Mouse (Mus musculus) limb, embryonic 10.5 days (tissue): Measurements from ENCODE around the gene Adap2. TPM values are rescaled to one million over a fixed set of nuclear protein-coding genes. Genes with fewer than 3 reads are reported as not detected.
"Not testable (repeated sequence)": the region's sequence is repeated elsewhere in the genome, so short reads cannot be mapped to it uniquely, and the experiment has no call there.

ENCODE experiments used
- DNase-seq: peaks from one replicate; pipeline ENCODE4 v3.0.0-alpha.2; 2017; ENCODE audit warnings: low spot score
- H3K27ac ChIP-seq: fragments of 300-500 bp; sonication (generic); 2 replicates; pipeline ENCODE4 v1.5.1; 2016; ENCODE audit warnings: mild to moderate bottlenecking
- H3K27me3 ChIP-seq: fragments of 300-500 bp; sonication (generic); 2 replicates; pipeline ENCODE4 v1.6.1; 2016; ENCODE audit warnings: low read depth, mild to moderate bottlenecking; ENCODE audit not compliant: poor library complexity, severe bottlenecking
- H3K36me3 ChIP-seq: fragments of 300-500 bp; sonication (generic); 2 replicates; pipeline ENCODE4 v1.6.1; 2016; ENCODE audit warnings: mild to moderate bottlenecking, moderate library complexity
- H3K4me1 ChIP-seq: fragments of 300-500 bp; sonication (generic); 2 replicates; pipeline ENCODE4 v1.6.1; 2016
- H3K4me3 ChIP-seq: fragments of 300-500 bp; sonication (generic); 2 replicates; pipeline ENCODE4 v1.5.1; 2016; ENCODE audit warnings: mild to moderate bottlenecking, moderate library complexity
- H3K9me3 ChIP-seq: fragments of 300-500 bp; sonication (generic); replicated peaks from 2 replicates; pipeline ENCODE4 v1.6.1; 2016; ENCODE audit warnings: mild to moderate bottlenecking
- WGBS: fragments of 180-500 bp; shearing (Covaris S2); methylation state at CpG from one replicate; pipeline ENCODE4 v1.1.7; 2016; 5-methylcytosine and 5-hydroxymethylcytosine counted together
- polyA plus RNA-seq: library from polyadenylated mRNA; unstranded; fragments of >200 nt; fragmentation: Nextera tagmentation; extraction: Ambion mirVana; gene quantifications from 2 replicates; pipeline ENCODE4 v1.2.1, GENCODE M21; 2016

Gene Adap2
- polyA plus RNA-seq, 1 experiment from 2014 or later: 0.46 TPM

DNA sequence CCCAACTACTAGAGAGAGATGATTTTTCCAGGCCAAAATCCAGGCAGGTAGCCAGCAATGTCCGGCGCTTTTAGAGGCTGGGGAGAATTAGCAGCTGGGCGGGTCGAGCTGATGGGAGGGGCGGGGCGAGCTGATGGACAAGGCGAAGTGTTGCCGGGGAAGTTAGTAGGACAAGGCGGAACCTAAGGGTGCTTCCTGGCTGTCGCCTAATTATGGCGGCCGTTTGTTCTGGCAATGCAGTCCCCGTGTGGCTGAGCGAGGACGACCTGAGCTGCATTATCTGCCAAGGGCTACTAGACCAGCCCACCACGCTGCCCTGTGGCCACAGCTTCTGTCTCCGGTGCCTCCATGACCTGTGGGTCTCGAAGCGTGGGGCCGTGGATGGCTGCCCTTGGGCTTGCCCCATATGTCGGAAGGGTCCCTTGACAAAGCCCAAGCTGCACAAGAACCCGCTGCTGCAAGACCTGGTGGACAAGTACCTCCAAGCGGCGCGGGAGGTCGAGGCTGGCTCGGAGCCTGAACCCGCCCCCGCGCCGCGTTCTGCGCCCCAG, 29.9 kb downstream of the Adap2 start, which contains the start of gene Rnf135:
Rnf135 (plus strand) TSS at position 147 of the 551 bp plus-strand sequence.
- DNase-seq: peak; percentile 85
- Histone ChIP-seq H3K27me3 (no peaks in the 10 kb centered on the region), H3K36me3 (no peaks in the 10 kb centered on the region), H3K27ac (peak within 1 kb of the TSS; percentile 88), H3K4me1 (peaks cover 12% of the 10 kb centered on the region; the same call in 1 of the 2 replicates), H3K9me3 (no peaks in the 10 kb centered on the region), H3K4me3 (peak within 1 kb of the TSS; percentile 65)
- 1% methylated on average over 33 of the region's 33 CpGs for WGBS

DNA sequence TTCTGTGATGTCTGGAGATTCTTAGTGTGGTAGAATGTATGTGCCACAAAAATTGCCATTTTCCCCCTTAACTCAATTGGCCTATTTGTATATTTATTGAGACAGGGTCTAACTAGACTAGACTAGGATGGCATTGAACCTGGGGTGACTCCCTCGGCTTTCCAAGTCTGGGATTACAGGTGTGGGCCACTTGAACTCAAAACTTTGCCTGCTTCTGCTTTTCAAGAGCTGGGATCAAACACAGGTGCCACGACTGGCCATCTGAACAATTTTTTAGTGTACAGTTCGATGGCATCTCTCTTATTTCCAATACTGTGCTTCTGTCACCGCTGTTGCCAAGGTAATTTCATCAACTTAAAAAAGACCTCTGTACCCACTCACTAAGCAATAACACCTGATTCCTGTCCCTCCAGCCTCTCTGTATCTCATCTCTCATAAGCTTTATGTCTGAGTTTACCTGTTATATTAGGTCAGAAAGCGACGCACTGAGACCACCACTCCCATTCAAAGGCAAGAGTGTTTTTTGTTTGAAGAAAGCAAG, 30.7 kb downstream of the Adap2 start:
- WGBS: 95% methylated on average over 6 of the region's 6 CpGs
- H3K27ac ChIP-seq: no peak overlapping the region
- no peaks in the 10 kb centered on the region for H3K27me3 ChIP-seq
- no peaks in the 10 kb centered on the region for H3K36me3 ChIP-seq
- H3K4me3 ChIP-seq: peak overlapping the region; percentile 65
- no peaks in the 10 kb centered on the region for H3K9me3 ChIP-seq
- no peak for DNase-seq
- H3K4me1 ChIP-seq: peaks cover 12% of the 10 kb centered on the region; the same call in 1 of the 2 replicates

DNA sequence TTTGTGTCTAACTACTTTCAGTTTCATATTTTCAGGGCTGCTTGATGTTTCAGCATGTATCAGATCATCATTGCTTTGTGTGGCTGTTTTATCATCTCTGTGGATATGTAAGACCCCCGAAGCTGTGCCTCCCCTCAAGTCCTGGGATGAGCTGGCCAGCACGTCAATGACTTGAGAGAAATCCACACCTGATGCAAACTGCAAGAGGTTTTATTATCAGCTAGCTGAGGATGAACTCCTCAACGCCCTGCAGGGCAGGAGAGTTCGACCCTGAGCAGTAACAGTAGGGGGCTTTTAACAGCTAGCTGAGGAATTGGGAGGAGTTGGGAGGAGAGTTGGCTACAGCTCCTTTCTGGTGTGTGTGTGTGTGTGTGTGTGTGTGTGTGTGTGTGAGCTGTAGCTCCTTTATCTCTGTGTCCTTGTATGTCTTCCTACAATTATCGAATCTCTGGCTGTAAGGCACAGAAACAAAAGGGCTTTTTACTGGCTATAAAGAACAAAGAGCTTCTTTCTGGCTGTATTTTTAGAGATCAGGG, 31.6 kb downstream of the Adap2 start:
- H3K4me1 ChIP-seq: peaks cover 12% of the 10 kb centered on the region; the same call in 1 of the 2 replicates
- not testable (repeated sequence) for H3K27ac ChIP-seq, H3K27me3 ChIP-seq, DNase-seq, H3K4me3 ChIP-seq, H3K9me3 ChIP-seq, H3K36me3 ChIP-seq
- WGBS: 65% methylated on average over 5 of the region's 5 CpGs

DNA sequence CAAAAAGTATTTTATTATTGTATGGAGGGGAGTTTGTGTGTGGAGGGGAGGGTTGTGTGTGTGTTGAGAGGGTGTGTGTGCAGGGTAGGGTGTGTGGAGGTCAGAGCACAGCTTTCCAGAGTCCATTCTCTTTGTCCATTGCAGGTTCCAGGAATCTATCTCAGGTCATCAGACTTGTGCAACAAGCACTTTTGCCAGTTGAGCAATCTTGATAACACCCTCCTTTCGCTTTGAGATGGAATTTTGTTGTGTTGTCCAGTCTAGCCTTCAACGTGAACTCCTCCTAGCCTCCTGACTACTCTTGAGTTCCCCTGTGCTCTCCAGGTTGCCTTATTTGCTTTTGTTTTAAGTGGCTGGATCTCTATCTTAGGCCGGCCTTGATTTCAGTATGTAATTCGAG, 36.4 kb downstream of the Adap2 start:
- DNase-seq: no peak
- 77% methylated on average over 4 of the region's 4 CpGs for WGBS
- Histone ChIP-seq H3K4me3 (no peak overlapping the region), H3K27me3 (no peaks in the 10 kb centered on the region), H3K9me3 (no peaks in the 10 kb centered on the region), H3K27ac (no peak overlapping the region), H3K36me3 (peaks cover 7% of the 10 kb centered on the region), H3K4me1 (no peaks in the 10 kb centered on the region)

DNA sequence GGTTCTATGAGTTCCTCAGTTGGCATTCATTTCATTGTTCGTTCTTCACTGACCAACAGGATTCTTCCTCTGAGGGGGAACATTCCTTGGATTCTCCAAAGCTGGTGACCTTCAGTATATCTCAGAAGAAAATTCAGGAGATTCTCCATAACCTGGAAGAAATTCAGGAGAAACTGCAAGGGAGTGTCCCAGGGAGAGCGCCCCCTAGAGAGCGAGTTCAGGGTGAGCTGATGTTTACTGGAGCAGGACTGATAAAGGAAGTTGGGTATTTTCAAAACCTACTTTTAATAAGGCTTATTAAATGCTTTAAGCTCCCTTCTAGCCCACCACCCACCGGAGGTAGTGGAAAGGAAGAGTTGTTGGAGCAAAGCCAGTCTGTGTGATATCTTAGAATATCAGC, 39.9 kb downstream of the Adap2 start:
- H3K4me3 ChIP-seq: no peak overlapping the region
- no peaks in the 10 kb centered on the region for H3K9me3 ChIP-seq
- peaks cover 7% of the 10 kb centered on the region for H3K36me3 ChIP-seq
- no peaks in the 10 kb centered on the region for H3K4me1 ChIP-seq
- 62% methylated on average over 4 of the region's 4 CpGs for WGBS
- DNase-seq: no peak
- no peak overlapping the region for H3K27ac ChIP-seq
- H3K27me3 ChIP-seq: no peaks in the 10 kb centered on the region

DNA sequence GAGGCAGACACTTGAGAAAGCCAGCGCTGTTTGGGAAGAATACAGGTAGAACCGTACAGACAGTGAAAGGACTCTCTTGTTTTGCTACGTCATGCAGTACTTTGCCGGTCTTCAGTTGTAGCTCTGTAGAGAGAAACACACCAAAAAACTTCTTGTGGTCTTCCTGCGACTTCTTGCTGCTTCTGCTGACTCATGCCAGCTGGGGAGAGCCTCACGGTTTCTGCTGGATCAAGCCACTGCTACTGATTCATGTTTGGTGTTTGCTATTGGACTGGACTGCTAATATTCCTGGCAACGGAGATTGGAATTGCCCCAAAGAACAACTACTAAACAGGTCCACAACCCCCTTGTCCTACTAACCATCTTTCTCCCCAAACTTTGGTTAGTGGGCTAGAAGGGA, 42.4 kb downstream of the Adap2 start:
- Histone ChIP-seq H3K36me3 (peaks cover 7% of the 10 kb centered on the region), H3K4me3 (no peak overlapping the region)
- 86% methylated on average over 7 of the region's 7 CpGs for WGBS

DNA sequence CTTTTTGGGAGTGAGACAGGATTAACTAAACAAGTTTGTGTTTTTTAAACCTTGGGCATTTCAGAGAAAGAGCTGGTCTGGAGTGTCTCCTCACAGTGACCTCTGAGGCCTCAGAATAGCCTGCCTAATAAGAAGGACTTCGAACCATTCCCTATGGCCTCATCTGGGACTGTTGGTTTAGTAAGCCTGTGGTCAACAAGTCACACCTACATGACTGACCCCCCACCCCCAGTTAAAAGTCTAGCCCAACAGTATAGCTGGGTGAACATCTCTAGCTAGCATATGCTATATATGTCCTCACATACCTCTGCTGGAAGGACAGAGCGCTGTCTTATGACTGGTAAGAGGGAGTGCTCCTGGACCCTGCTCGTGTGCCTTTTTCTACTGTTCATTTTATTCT, 45.4 kb downstream of the Adap2 start:
- DNase-seq: no peak
- no peaks in the 10 kb centered on the region for H3K27me3 ChIP-seq
- H3K9me3 ChIP-seq: no peaks in the 10 kb centered on the region
- peaks cover 6% of the 10 kb centered on the region for H3K36me3 ChIP-seq
- no peak overlapping the region for H3K4me3 ChIP-seq
- no peaks in the 10 kb centered on the region for H3K4me1 ChIP-seq
- WGBS: 93% methylated on average over 3 of the region's 3 CpGs
- H3K27ac ChIP-seq: no peak overlapping the region

More for the DNA sequence above, 42.4 kb downstream of the Adap2 start:
- no peaks in the 10 kb centered on the region for H3K27me3 ChIP-seq
- no peak for DNase-seq
- H3K27ac ChIP-seq: no peak overlapping the region
- H3K4me1 ChIP-seq: no peaks in the 10 kb centered on the region
- no peaks in the 10 kb centered on the region for H3K9me3 ChIP-seq

DNA sequence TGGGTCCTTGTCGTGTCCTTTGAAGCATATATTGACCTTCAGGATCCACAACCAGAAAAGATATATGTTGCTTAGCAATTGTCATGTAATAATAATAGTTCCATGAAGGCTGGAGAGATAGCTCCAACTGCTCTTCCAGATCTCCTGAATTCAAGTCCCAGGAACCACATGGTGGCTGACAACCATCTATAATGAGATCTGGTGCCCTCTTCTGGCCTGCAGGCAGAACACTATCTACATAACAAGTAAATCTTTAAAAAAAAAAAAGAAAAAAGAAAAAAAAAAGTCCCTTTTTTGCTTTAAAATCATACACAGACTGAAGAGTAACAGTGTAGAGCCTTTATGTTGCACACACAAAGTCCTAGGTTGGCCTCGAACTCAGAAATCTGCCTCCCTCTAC, 45.9 kb downstream of the Adap2 start:
- peaks cover 2% of the 10 kb centered on the region; the same call in 1 of the 2 replicates for H3K36me3 ChIP-seq
- no peak overlapping the region for H3K4me3 ChIP-seq
- H3K9me3 ChIP-seq: no peaks in the 10 kb centered on the region
- H3K4me1 ChIP-seq: no peaks in the 10 kb centered on the region
- H3K27ac ChIP-seq: no peak overlapping the region
- H3K27me3 ChIP-seq: no peaks in the 10 kb centered on the region
- WGBS: 94% methylated on average over 2 of the region's 2 CpGs
- DNase-seq: no peak

DNA sequence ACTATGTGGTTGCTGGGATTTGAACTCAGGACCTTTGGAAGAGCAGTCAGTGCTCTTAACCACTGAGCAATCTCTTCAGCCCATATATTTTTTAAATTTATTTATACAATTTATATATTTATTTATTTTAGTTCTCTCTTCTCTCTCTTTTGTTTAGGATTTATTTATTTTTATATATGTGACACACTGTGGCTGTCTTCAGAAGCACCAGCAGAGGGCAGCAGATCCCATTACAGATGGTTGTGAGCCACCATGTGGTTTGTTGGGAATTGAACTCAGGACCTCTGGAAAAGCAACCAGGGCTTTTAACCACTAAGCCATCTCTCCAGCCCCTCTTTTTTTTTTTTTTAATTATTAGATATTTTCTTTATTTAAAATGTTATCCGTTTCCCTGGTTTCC, 46.4 kb downstream of the Adap2 start:
- H3K9me3 ChIP-seq: no peaks in the 10 kb centered on the region
- 61% methylated on average over 1 of the region's 1 CpGs for WGBS
- H3K36me3 ChIP-seq: no peaks in the 10 kb centered on the region
- DNase-seq: no peak
- H3K27me3 ChIP-seq: no peaks in the 10 kb centered on the region
- no peak overlapping the region for H3K4me3 ChIP-seq
- no peak overlapping the region for H3K27ac ChIP-seq
- H3K4me1 ChIP-seq: no peaks in the 10 kb centered on the region

DNA sequence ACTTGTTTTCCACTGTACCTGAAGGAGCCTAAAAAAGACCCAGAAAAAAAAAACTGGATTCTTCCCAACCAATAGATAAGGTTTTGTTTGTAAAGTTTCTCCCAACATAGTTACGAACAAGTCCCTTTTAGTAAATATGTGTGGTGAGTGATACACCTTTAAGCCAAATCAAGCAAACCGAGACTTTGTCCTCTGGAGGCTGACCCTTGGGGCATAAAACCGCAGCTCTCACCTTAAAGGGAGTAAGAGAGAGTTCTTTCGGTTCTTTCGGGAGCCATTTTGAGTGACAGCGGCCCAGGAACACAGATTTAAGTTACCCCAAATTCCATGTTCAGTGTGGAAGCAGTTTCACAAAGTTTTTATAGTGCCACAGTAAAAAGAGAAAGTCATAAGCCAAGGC, 48.4 kb downstream of the Adap2 start:
- no peaks in the 10 kb centered on the region for H3K36me3 ChIP-seq
- H3K4me3 ChIP-seq: no peak overlapping the region
- 82% methylated on average over 6 of the region's 6 CpGs for WGBS
- H3K27me3 ChIP-seq: no peaks in the 10 kb centered on the region
- no peaks in the 10 kb centered on the region for H3K9me3 ChIP-seq
- no peak for DNase-seq
- no peaks in the 10 kb centered on the region for H3K4me1 ChIP-seq
- H3K27ac ChIP-seq: no peak overlapping the region

DNA sequence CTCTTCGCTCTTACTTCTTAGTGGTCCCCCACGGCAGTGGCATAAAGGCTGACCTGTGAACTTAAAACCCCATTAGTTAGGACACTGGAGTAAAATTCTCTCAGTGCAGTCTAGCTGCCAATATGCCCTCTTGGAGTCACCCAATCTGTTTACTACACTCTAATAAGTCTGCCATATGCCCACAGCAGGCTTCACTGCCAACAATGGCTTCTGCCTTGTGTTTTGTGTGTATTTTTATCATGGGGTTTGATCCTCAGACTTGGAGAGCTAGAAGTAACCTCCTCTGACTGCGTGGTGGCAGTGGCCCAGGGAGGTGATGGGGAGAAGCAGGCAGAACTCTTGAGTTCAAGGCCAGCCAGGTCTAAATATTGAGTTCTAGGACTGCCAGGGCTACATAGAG, 50.1 kb downstream of the Adap2 start:
- Histone ChIP-seq H3K4me3 (no peak overlapping the region), H3K4me1 (no peaks in the 10 kb centered on the region), H3K27ac (no peak overlapping the region), H3K27me3 (no peaks in the 10 kb centered on the region), H3K9me3 (no peaks in the 10 kb centered on the region), H3K36me3 (no peaks in the 10 kb centered on the region)
- WGBS: 81% methylated on average over 3 of the region's 3 CpGs
- no peak for DNase-seq

DNA sequence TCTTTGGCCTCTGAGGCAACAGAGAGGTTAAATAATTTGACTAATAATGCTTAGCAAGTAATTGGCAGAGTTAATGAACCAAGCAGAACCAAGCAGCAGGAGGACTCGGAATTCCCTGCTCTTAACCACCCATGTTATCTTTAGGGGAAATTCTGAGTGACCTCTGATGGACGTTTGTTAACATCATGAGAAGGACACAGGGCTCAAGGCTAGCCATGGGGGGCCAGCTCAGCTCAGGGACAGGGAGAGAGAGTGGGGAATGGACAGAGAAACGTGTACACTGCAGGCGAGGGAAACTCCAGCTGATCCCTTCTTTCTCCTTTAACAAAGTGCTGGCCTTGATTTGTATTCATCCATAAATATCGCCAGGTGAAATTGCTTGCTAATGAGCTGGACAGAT, 51.0 kb downstream of the Adap2 start:
- Histone ChIP-seq H3K27ac (no peak overlapping the region), H3K9me3 (no peaks in the 10 kb centered on the region), H3K36me3 (no peaks in the 10 kb centered on the region), H3K4me3 (no peak overlapping the region), H3K4me1 (peaks cover 2% of the 10 kb centered on the region), H3K27me3 (no peaks in the 10 kb centered on the region)
- 63% methylated on average over 5 of the region's 5 CpGs for WGBS
- DNase-seq: no peak

DNA sequence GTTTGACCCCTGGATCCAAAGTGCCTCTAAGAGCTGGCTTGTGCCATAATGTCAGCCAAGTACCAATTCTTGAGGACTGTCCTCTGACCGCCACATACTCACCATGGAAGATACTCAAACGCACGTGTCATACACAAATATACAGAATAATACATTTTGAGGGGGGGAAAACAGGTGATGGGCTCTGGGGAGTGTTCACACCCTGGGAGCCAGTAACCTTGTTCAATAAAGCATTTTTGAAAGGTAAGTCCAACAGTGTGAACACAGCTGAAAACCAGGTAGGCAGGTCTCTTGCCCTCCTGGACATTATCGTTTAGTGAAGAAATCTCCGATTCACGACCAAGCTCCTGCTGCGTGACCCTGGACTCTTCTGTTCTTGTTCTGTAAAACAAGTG, 54.6 kb downstream of the Adap2 start:
- Histone ChIP-seq H3K36me3 (peaks cover 14% of the 10 kb centered on the region), H3K4me3 (peak overlapping the region; percentile 94), H3K27ac (no peak overlapping the region), H3K27me3 (no peaks in the 10 kb centered on the region), H3K4me1 (peaks cover 8% of the 10 kb centered on the region), H3K9me3 (no peaks in the 10 kb centered on the region)
- DNase-seq: no peak
- 40% methylated on average over 7 of the region's 7 CpGs for WGBS
